Mouse (Mus musculus): Measurements from ENCODE around the gene Frrs1.

DNA sequence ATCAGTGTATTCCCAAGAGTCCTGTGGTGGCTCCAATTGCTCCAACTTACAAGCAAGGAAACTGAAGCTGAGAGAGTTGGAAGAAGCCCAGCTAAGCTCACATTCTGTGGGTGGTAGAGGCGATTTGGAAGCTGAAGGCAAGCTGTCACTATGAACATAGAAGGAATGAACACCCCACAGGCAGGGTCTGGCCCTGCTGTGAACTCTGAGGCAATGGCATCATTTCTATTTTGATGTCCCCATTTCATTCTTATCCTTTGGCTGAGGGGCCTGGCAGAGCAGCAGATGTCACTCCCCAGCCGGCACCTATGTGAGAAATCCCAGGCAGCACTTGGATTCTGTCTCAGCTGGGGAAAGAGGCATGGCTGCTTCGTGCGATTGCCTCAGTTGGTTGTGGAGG is 84.2 kb downstream of the Frrs1 start:
- TF ChIP-seq CTCF (conservative IDR thresholded peaks at IDR 0.05; ENCODE audit: low read length) (no peak), NANOG (IDR thresholded peaks at IDR 0.05; ENCODE audit: borderline replicate concordance, low read length) (no peak)

All from E14TG2a.4 (cell line).